Mouse (Mus musculus): ENCODE measurements around the gene Atp5k. TPM values are rescaled to one million over a fixed set of nuclear protein-coding genes. Genes with fewer than 3 reads are reported as not detected.
A peak's percentile ranks its signal among the peaks of the same experiment; 100 is the strongest.

Gene Atp5k
- polyA plus RNA-seq (2012; rRNA removed): 19.3 and 33.6 TPM in 2 replicates

DNA sequence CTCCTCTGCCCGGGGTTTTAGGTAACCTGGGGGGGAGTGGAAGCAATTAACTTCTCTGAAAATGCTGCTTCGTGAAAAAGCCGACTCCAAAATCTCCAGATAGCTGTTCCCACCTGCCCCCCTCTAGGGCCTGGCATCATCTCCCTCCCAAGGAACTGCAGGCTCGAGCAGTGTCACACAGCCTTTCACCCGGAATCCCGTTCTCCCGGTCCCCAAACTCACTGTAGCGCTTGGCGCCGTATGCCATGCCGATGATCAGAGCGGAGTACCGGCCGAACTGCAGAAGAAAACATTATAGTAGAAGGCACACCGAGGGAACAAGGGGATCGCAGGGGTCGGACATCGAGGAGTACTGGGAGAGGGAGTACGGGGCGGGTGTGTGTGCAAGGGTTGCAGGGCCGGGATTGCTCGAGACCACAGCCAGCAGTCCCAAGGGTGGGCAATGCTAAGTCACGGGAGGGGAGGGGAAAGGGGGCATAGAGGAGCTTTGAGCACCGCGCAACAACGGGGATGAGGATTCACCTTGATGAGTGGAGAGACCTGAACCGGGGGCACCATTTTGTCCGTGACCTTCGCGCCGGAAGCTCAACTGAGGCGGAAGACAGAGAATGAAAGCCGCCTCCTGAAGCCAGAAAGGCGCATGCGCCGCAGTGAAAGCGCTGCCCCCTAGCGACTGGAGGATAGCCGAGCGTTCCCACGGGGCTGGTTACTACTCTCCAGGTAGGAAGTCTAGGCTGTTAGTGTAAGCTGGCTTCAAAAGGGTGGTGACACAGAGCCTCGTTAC, at the start of gene Atp5k:
TSS of gene Atp5k (minus strand) at position 645 of the 784 bp plus-strand sequence.
- WGBS: 1% methylated on average over 42 of the region's 42 CpGs
- peak; percentile 89 for DNase-seq
- TF ChIP-seq CTCF (IDR thresholded peaks at IDR 0.05; ENCODE audit: insufficient read depth, low read length): peak; percentile 82
- TF ChIP-seq POLR2A (IDR thresholded peaks at IDR 0.05; ENCODE audit: borderline replicate concordance, extremely low read depth, low read depth, low read length): peak; percentile 89
- H3K4me1 ChIP-seq (ENCODE audit: control insufficient read depth, insufficient read depth, low read length): peaks cover 7% of the 10 kb centered on the region
- peak within 1 kb of the TSS; percentile 85 for H3K4me3 ChIP-seq (replicated peaks; ENCODE audit: extremely low read depth, low read depth, low read length)

DNA sequence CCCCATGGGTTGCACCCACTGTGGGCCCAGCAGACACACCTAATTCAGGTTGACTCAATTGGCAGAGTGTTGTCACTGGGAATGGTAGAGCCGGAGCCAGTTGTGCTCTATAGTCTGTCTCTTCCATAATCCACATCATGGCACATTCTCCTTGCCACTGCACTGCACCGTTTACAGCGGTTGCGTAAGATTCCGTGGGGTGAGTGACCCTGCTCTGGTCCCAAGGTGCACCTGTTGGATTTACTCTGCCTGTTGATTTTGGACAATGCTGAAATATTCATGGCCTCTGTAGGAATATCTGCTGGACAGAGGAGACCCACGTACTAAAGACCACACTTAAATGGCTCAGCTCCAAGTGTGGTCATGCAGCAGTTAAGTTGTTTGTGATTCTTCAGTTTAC, 48.8 kb upstream of the Atp5k start:
- Histone ChIP-seq H3K4me3 (replicated peaks; ENCODE audit: extremely low read depth, low read depth, low read length) (no peak overlapping the region), H3K4me1 (ENCODE audit: control insufficient read depth, insufficient read depth, low read length) (no peaks in the 10 kb centered on the region)
- DNase-seq: no peak
- TF ChIP-seq POLR2A (IDR thresholded peaks at IDR 0.05; ENCODE audit: borderline replicate concordance, extremely low read depth, low read depth, low read length) (no peak), CTCF (IDR thresholded peaks at IDR 0.05; ENCODE audit: insufficient read depth, low read length) (no peak)
- 83% methylated on average over 6 of the region's 6 CpGs for WGBS

DNA sequence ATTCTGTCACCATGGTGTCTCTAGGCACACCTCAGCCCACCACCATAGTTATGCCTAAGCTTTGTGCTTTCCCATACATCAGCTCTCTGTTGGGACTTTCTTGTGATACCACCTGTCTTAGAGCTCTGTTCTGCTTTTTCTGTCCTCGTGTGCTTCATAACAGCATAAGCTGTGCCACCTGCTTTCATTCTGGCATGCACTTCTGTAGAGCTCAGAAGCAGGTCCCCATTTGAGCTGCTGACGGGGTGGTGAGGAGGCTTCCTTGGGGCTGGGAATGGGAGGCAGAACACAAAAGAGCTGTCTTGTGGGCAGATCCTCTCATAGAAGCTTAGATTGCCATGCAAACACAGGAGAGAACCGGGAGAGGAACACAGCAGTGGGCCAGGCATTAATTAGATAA, 41.7 kb upstream of the Atp5k start:
- WGBS: 94% methylated on average over 3 of the region's 3 CpGs
- no peak for DNase-seq
- no peak for TF ChIP-seq POLR2A (IDR thresholded peaks at IDR 0.05; ENCODE audit: borderline replicate concordance, extremely low read depth, low read depth, low read length)
- TF ChIP-seq CTCF (IDR thresholded peaks at IDR 0.05; ENCODE audit: insufficient read depth, low read length): no peak
- no peak overlapping the region for H3K4me3 ChIP-seq (replicated peaks; ENCODE audit: extremely low read depth, low read depth, low read length)
- H3K4me1 ChIP-seq (ENCODE audit: control insufficient read depth, insufficient read depth, low read length): no peaks in the 10 kb centered on the region; the same call in 1 of the 2 replicates

DNA sequence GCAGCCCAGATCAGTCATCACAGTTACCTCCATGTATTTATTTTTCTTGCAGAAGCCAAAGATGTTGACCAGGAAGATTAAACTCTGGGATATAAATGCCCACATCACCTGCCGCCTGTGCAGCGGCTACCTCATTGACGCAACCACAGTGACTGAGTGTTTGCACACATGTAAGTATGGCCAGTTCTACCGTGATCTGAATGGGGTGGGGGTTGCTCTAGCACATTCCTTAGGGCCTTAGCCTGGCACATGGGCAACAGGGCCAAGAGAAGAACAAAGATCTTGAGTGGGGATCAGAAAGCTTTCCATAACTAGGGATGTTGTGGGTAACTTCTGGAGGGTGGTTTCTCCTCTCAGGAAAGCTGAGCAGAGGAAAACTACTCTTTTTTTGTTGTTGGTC, 39.5 kb upstream of the Atp5k start:
- H3K4me3 ChIP-seq (replicated peaks; ENCODE audit: extremely low read depth, low read depth, low read length): no peak overlapping the region
- 57% methylated on average over 4 of the region's 4 CpGs for WGBS
- no peak for DNase-seq
- H3K4me1 ChIP-seq (ENCODE audit: control insufficient read depth, insufficient read depth, low read length): peaks cover 3% of the 10 kb centered on the region
- no peak for TF ChIP-seq CTCF (IDR thresholded peaks at IDR 0.05; ENCODE audit: insufficient read depth, low read length)
- no peak for TF ChIP-seq POLR2A (IDR thresholded peaks at IDR 0.05; ENCODE audit: borderline replicate concordance, extremely low read depth, low read depth, low read length)

DNA sequence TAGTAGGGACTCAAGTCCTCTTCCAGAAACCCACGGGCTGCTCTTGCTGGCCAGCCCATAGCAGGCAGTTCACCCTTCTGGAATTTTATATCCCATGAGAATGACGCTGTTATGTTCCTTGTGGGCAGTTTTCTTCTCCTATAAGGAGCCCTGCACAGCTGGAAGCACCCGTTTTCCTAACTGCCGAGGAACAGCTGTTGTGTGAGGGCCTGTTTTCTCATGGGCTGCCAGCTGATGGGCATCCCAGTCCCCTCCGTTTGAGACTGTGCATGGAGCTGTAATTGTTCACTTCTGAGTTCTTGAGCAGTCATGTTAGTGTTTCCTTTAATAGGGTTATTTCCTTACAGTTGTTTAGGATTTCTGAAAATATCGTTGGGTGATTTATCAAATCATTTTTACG, 35.4 kb upstream of the Atp5k start:
- DNase-seq: no peak
- H3K4me3 ChIP-seq (replicated peaks; ENCODE audit: extremely low read depth, low read depth, low read length): no peak overlapping the region
- peaks cover 9% of the 10 kb centered on the region for H3K4me1 ChIP-seq (ENCODE audit: control insufficient read depth, insufficient read depth, low read length)
- 61% methylated on average over 7 of the region's 7 CpGs for WGBS
- TF ChIP-seq POLR2A (IDR thresholded peaks at IDR 0.05; ENCODE audit: borderline replicate concordance, extremely low read depth, low read depth, low read length) (no peak), CTCF (IDR thresholded peaks at IDR 0.05; ENCODE audit: insufficient read depth, low read length) (no peak)

DNA sequence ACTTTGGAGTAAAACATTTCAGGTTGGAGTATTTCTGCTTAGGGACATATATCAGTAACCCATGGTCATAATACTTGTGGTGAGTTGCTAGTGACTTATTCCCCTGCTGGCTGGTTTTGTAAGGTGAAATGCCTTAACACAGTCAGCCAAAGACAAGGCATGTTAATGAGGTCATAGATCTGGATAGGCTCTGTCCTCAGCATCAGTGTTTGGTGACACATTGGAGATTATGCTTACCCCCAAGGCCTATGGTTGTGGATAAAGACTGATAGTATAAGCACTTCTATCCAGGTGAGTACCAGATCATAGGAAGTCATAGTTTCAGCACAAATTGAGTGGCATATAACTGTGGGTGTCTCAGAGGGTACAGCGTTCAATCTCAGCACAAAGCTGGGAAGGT, 32.4 kb upstream of the Atp5k start:
- no peak for DNase-seq
- WGBS: 93% methylated on average over 1 of the region's 1 CpGs
- Histone ChIP-seq H3K4me3 (replicated peaks; ENCODE audit: extremely low read depth, low read depth, low read length) (no peak overlapping the region), H3K4me1 (ENCODE audit: control insufficient read depth, insufficient read depth, low read length) (peaks cover 22% of the 10 kb centered on the region)
- TF ChIP-seq CTCF (IDR thresholded peaks at IDR 0.05; ENCODE audit: insufficient read depth, low read length) (no peak), POLR2A (IDR thresholded peaks at IDR 0.05; ENCODE audit: borderline replicate concordance, extremely low read depth, low read depth, low read length) (no peak)

DNA sequence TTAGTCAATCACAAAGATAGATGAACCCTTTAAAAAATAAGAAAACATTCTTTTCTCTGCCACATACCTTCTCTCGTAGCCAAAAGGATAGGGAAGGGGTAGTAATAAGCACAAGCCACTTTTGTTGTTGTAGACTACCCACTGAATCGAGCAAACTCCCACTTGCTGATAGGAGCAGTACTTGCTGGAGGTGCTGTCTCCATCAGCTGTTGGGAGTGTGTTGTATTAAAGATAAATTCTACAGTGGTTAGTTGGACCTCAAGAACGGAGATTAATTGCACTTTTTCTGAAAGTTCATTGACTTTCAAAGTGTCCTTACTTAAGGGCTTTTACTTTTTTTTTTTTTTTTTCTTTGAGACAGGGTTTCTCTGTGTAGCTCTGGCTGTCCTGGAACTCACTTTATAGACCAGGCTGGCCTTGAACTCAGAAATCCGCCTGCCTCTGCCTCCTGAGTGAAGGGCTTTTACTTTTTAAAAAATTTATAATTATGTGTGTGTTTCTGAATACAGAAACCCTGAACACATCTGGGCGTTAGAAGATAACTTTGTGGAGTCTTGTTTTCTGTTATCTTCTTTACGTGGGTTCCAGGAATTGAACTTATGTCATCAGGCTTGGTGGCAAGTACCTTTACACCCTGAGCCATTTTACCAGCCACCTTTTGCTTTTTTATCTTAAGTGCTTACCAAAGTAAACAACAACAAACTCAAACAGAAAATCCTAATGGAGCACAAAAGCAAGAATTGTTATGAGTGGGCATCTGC, 31.1 kb upstream of the Atp5k start:
- Histone ChIP-seq H3K4me3 (replicated peaks; ENCODE audit: extremely low read depth, low read depth, low read length) (no peak overlapping the region), H3K4me1 (ENCODE audit: control insufficient read depth, insufficient read depth, low read length) (peaks cover 19% of the 10 kb centered on the region)
- 74% methylated on average over 6 of the region's 6 CpGs for WGBS
- DNase-seq: no peak
- TF ChIP-seq CTCF (IDR thresholded peaks at IDR 0.05; ENCODE audit: insufficient read depth, low read length) (no peak), POLR2A (IDR thresholded peaks at IDR 0.05; ENCODE audit: borderline replicate concordance, extremely low read depth, low read depth, low read length) (no peak)

DNA sequence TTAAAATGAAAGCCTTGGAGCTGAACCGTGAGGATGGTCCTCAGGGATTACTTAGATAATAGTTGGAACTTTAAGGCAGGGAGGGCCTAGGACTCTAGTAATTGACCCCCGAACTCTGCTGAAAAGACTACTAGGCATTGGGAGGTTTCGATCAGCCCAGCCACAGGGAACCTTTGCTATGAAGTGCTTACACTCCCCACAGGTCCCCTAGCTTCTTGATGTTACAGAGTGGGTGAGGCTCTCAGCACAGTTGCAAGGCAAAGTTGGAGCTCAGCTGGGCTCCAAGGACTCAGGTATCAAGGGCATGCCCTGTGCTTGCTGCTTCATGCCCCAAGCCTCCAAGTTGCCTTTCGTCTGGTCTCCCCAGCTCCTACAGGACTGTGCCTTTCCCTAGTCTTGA, 28.2 kb upstream of the Atp5k start:
- TF ChIP-seq POLR2A (IDR thresholded peaks at IDR 0.05; ENCODE audit: borderline replicate concordance, extremely low read depth, low read depth, low read length): no peak
- TF ChIP-seq CTCF (IDR thresholded peaks at IDR 0.05; ENCODE audit: insufficient read depth, low read length): no peak
- DNase-seq: no peak
- Histone ChIP-seq H3K4me1 (ENCODE audit: control insufficient read depth, insufficient read depth, low read length) (peaks cover 19% of the 10 kb centered on the region), H3K4me3 (replicated peaks; ENCODE audit: extremely low read depth, low read depth, low read length) (peak overlapping the region; percentile 6)
- WGBS: 24% methylated on average over 4 of the region's 4 CpGs

DNA sequence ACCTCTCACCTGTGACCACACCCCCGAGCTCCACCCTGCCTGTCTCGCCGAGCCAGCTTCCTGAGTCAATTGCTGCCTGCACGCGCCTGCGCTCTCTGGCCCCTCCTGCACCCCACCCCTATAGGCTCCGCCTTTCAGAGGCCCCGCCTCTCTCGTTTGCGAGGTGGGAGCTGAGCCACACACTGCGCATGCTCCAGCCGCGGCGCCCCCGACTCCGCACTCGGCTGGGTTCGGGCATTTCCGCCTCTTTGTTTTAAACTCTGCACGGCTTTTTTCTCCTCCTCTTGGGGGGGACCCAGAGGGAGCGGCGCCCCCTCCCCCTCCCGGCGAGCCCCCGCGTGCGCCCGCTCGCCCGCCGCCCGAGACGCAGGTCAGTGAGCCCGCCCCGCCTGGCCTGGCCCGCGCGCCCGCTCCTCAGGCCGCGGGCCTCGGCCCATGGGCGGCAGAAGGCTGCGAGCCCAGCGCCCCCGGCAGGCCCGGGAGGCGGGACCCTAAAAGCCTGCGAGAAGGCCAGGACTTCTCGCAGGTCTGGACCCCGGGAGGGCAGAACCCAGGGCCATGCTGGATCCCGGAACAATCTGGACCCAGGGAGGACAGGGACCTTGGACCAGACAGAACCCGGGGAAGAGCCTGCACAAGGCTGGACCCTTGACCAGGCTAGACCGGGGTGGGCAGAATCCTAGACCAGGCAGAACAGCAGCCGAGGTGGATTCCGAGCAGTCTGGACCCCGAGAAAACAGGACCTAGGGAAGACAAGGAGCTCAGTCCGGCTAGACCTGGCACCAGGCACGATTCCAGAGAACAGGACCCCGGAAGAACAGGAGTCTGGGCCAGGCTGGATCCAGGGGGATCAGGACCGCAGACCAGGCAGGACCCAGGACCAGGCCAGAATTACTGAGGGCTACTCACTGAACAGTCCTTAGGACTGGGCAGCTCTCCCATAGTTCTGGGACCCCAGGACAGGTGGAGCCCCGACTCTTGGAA, 27.1 kb upstream of the Atp5k start, which contains the start of gene Pcgf3:
TSS of gene Pcgf3 (plus strand) at position 151 of the 984 bp plus-strand sequence.
- under 1% methylated on average over 61 of the region's 62 CpGs for WGBS
- TF ChIP-seq POLR2A (IDR thresholded peaks at IDR 0.05; ENCODE audit: borderline replicate concordance, extremely low read depth, low read depth, low read length): peak; percentile 78; the same call in 1 of the 2 replicates
- no peak for TF ChIP-seq CTCF (IDR thresholded peaks at IDR 0.05; ENCODE audit: insufficient read depth, low read length)
- Histone ChIP-seq H3K4me1 (ENCODE audit: control insufficient read depth, insufficient read depth, low read length) (peaks cover 16% of the 10 kb centered on the region), H3K4me3 (replicated peaks; ENCODE audit: extremely low read depth, low read depth, low read length) (peak within 1 kb of the TSS; percentile 76)
- peak; percentile 99 for DNase-seq
